Mouse (Mus musculus) embryonic facial prominence, embryonic 15.5 days (tissue): ENCODE results near the gene Lrrc8d. TPM values are rescaled to one million over a fixed set of nuclear protein-coding genes. Genes with fewer than 3 reads are reported as not detected.
A peak's percentile ranks its signal among the peaks of the same experiment; 100 is the strongest.
"Not testable (repeated sequence)": the region's sequence is repeated elsewhere in the genome, so short reads cannot be mapped to it uniquely, and the experiment has no call there.

ENCODE experiments used
- ATAC-seq: fragments of 200-750 bp; cut with Nextera tagmentation; 2 replicates; pipeline ENCODE4 v1.8.0; 2017; ENCODE audit warnings: low read depth, moderate TSS enrichment; ENCODE audit not compliant: insufficient number of reproducible peaks, low FRiP score, low TSS enrichment
- H3K27ac ChIP-seq: fragments of 300-500 bp; sonication (generic); replicated peaks from 2 replicates; pipeline ENCODE4 v1.5.1; 2015; ENCODE audit warnings: mild to moderate bottlenecking, inconsistent platforms
- H3K27me3 ChIP-seq: fragments of 300-500 bp; sonication (generic); 2 replicates; pipeline ENCODE4 v1.6.1; 2015; ENCODE audit warnings: inconsistent platforms
- H3K36me3 ChIP-seq: fragments of 300-500 bp; sonication (generic); 2 replicates; pipeline ENCODE4 v1.6.1; 2015; ENCODE audit warnings: mild to moderate bottlenecking, inconsistent platforms
- H3K4me1 ChIP-seq: fragments of 300-500 bp; sonication (generic); 2 replicates; pipeline ENCODE4 v1.6.1; 2015; ENCODE audit warnings: inconsistent platforms
- H3K4me2 ChIP-seq: fragments of 300-500 bp; sonication (generic); replicated peaks from 2 replicates; pipeline ENCODE4 v1.6.1; 2015; ENCODE audit warnings: mild to moderate bottlenecking, inconsistent platforms
- H3K4me3 ChIP-seq: fragments of 300-500 bp; sonication (generic); replicated peaks from 2 replicates; pipeline ENCODE4 v1.5.1; 2015; ENCODE audit warnings: mild to moderate bottlenecking, inconsistent platforms
- H3K9ac ChIP-seq: fragments of 300-500 bp; sonication (generic); 2 replicates; pipeline ENCODE4 v1.6.1; 2015; ENCODE audit warnings: inconsistent platforms
- H3K9me3 ChIP-seq: fragments of 300-500 bp; sonication (generic); replicated peaks from 2 replicates; pipeline ENCODE4 v1.6.1; 2016; ENCODE audit warnings: inconsistent platforms
- WGBS: fragments of 180-500 bp; shearing (Covaris S2); methylation state at CpG from one replicate; pipeline ENCODE4 v1.1.7; 2015; 5-methylcytosine and 5-hydroxymethylcytosine counted together
- polyA plus RNA-seq: library from polyadenylated mRNA; unstranded; fragments of >200 nt; fragmentation: Nextera tagmentation; extraction: Ambion mirVana; gene quantifications from 2 replicates; pipeline ENCODE4 v1.2.1, GENCODE M21; 2015

Gene Lrrc8d
- polyA plus RNA-seq, 1 experiment from 2014 or later: 17.7 TPM

- H3K27me3 ChIP-seq, H3K4me2 ChIP-seq, H3K9ac ChIP-seq, H3K27ac ChIP-seq, H3K36me3 ChIP-seq, H3K9me3 ChIP-seq, H3K4me3 ChIP-seq, ATAC-seq: not testable (repeated sequence)
- 56% methylated on average over 5 of the region's 5 CpGs for WGBS
- peaks cover 19% of the 10 kb centered on the region for H3K4me1 ChIP-seq
Observed at GRCm38 (mm10) chr5:105865110-105865628, 165.4 kb downstream of the Lrrc8d start.

GRCm38 (mm10) chr5:105867427-105867826, 167.7 kb downstream of the Lrrc8d start:
- Histone ChIP-seq H3K27me3 (no peaks in the 10 kb centered on the region), H3K27ac (0 out of 2 replicates have a peak overlapping the region, but pooled peaks have one; percentile 36), H3K4me1 (peaks cover 19% of the 10 kb centered on the region), H3K36me3 (no peaks in the 10 kb centered on the region), H3K9ac (no peak overlapping the region), H3K9me3 (no peaks in the 10 kb centered on the region), H3K4me3 (no peak overlapping the region), H3K4me2 (no peak overlapping the region)
- WGBS: 30% methylated on average over 4 of the region's 4 CpGs
- no peak for ATAC-seq

- Histone ChIP-seq H3K4me3 (no peak overlapping the region), H3K27ac (0 out of 2 replicates have a peak overlapping the region, but pooled peaks have one; percentile 36), H3K4me1 (peaks cover 19% of the 10 kb centered on the region), H3K9me3 (no peaks in the 10 kb centered on the region), H3K4me2 (no peak overlapping the region), H3K9ac (no peak overlapping the region), H3K36me3 (no peaks in the 10 kb centered on the region), H3K27me3 (no peaks in the 10 kb centered on the region)
- ATAC-seq: peak; percentile 13; the same call in 1 of the 2 replicates
- 60% methylated on average over 16 of the region's 16 CpGs for WGBS
Observed at GRCm38 (mm10) chr5:105867841-105868447, 168.2 kb downstream of the Lrrc8d start.

GRCm38 (mm10) chr5:105868593-105868992, 168.8 kb downstream of the Lrrc8d start:
- no peak overlapping the region for H3K4me2 ChIP-seq
- no peak overlapping the region for H3K9ac ChIP-seq
- H3K4me1 ChIP-seq: peaks cover 19% of the 10 kb centered on the region
- H3K36me3 ChIP-seq: no peaks in the 10 kb centered on the region
- no peak overlapping the region for H3K27ac ChIP-seq
- no peak overlapping the region for H3K4me3 ChIP-seq
- no peaks in the 10 kb centered on the region for H3K9me3 ChIP-seq
- no peaks in the 10 kb centered on the region for H3K27me3 ChIP-seq
- WGBS: 25% methylated on average over 3 of the region's 3 CpGs
- 0 out of 2 replicates have a peak, but pooled peaks have one; percentile 55 for ATAC-seq

- H3K27me3 ChIP-seq: no peaks in the 10 kb centered on the region
- H3K4me1 ChIP-seq: peaks cover 22% of the 10 kb centered on the region
- no peak overlapping the region for H3K27ac ChIP-seq
- H3K36me3 ChIP-seq: no peaks in the 10 kb centered on the region
- no peak overlapping the region for H3K4me2 ChIP-seq
- no peak for ATAC-seq
- no peak overlapping the region for H3K4me3 ChIP-seq
- no peaks in the 10 kb centered on the region for H3K9me3 ChIP-seq
- no peak overlapping the region for H3K9ac ChIP-seq
- WGBS: 84% methylated on average over 7 of the region's 7 CpGs
Observed at GRCm38 (mm10) chr5:105869739-105870138, 170.0 kb downstream of the Lrrc8d start.

- Histone ChIP-seq H3K4me3 (no peak overlapping the region), H3K27me3 (no peaks in the 10 kb centered on the region), H3K9ac (no peak overlapping the region), H3K4me2 (no peak overlapping the region), H3K9me3 (no peaks in the 10 kb centered on the region), H3K27ac (no peak overlapping the region), H3K4me1 (peaks cover 26% of the 10 kb centered on the region), H3K36me3 (no peaks in the 10 kb centered on the region)
- 65% methylated on average over 3 of the region's 3 CpGs for WGBS
- no peak for ATAC-seq
Observed at GRCm38 (mm10) chr5:105871140-105871539, 171.4 kb downstream of the Lrrc8d start.

GRCm38 (mm10) chr5:105872176-105872575, 172.4 kb downstream of the Lrrc8d start:
- H3K27ac ChIP-seq: no peak overlapping the region
- 77% methylated on average over 8 of the region's 8 CpGs for WGBS
- no peak overlapping the region for H3K4me3 ChIP-seq
- H3K9me3 ChIP-seq: no peaks in the 10 kb centered on the region
- no peaks in the 10 kb centered on the region for H3K27me3 ChIP-seq
- H3K9ac ChIP-seq: no peak overlapping the region
- ATAC-seq: no peak
- no peak overlapping the region for H3K4me2 ChIP-seq
- H3K4me1 ChIP-seq: peaks cover 20% of the 10 kb centered on the region
- no peaks in the 10 kb centered on the region for H3K36me3 ChIP-seq

- 54% methylated on average over 7 of the region's 7 CpGs for WGBS
- H3K4me2 ChIP-seq: no peak overlapping the region
- no peaks in the 10 kb centered on the region for H3K27me3 ChIP-seq
- ATAC-seq: no peak
- H3K9ac ChIP-seq: no peak overlapping the region
- H3K27ac ChIP-seq: no peak overlapping the region
- no peak overlapping the region for H3K4me3 ChIP-seq
- no peaks in the 10 kb centered on the region for H3K36me3 ChIP-seq
- H3K4me1 ChIP-seq: peaks cover 20% of the 10 kb centered on the region
- no peaks in the 10 kb centered on the region for H3K9me3 ChIP-seq
Observed at GRCm38 (mm10) chr5:105872916-105873315, 173.1 kb downstream of the Lrrc8d start.

- ATAC-seq: no peak
- no peaks in the 10 kb centered on the region for H3K36me3 ChIP-seq
- H3K9ac ChIP-seq: no peak overlapping the region
- H3K4me3 ChIP-seq: no peak overlapping the region
- 65% methylated on average over 3 of the region's 3 CpGs for WGBS
- H3K9me3 ChIP-seq: no peaks in the 10 kb centered on the region
- peaks cover 21% of the 10 kb centered on the region for H3K4me1 ChIP-seq
- no peak overlapping the region for H3K27ac ChIP-seq
- no peak overlapping the region for H3K4me2 ChIP-seq
- no peaks in the 10 kb centered on the region for H3K27me3 ChIP-seq
Observed at GRCm38 (mm10) chr5:105873774-105874173, 174.0 kb downstream of the Lrrc8d start.

- Histone ChIP-seq H3K4me2 (no peak overlapping the region), H3K4me3 (no peak overlapping the region), H3K9ac (no peak overlapping the region), H3K36me3 (no peaks in the 10 kb centered on the region), H3K27me3 (no peaks in the 10 kb centered on the region), H3K4me1 (peaks cover 21% of the 10 kb centered on the region), H3K9me3 (no peaks in the 10 kb centered on the region), H3K27ac (no peak overlapping the region)
- no peak for ATAC-seq
- WGBS: 94% methylated on average over 11 of the region's 11 CpGs
Observed at GRCm38 (mm10) chr5:105874476-105874875, 174.7 kb downstream of the Lrrc8d start.

GRCm38 (mm10) chr5:105876068-105876924, 176.5 kb downstream of the Lrrc8d start, which contains the start of gene Zfp326:
Gene Zfp326, plus strand, starts transcription at chr5:105876565.
- Histone ChIP-seq H3K4me3 (peak within 1 kb of the TSS; percentile 96), H3K9ac (peak within 1 kb of the TSS; percentile 100), H3K4me1 (peaks cover 21% of the 10 kb centered on the region), H3K27me3 (no peaks in the 10 kb centered on the region), H3K36me3 (no peaks in the 10 kb centered on the region), H3K27ac (peak within 1 kb of the TSS; percentile 82), H3K9me3 (no peaks in the 10 kb centered on the region), H3K4me2 (peak within 1 kb of the TSS; percentile 70)
- under 1% methylated on average over 62 of the region's 83 CpGs for WGBS
- ATAC-seq: peak; percentile 91
